Mouse (Mus musculus) heart, adult 2 months (tissue): ENCODE data around the gene Klf8. TPM values are rescaled to one million over a fixed set of nuclear protein-coding genes. Genes with fewer than 3 reads are reported as not detected.

Source experiments
- DNase-seq, 2 experiments: peaks; one replicate each; pipeline ENCODE4 v3.0.0; 2021
- H3K27ac ChIP-seq: fragments of 200-600 bp; 2 replicates; pipeline ENCODE4 v1.8.1; 2022
- H3K27me3 ChIP-seq: fragments of 200-500 bp; 2 replicates; pipeline ENCODE4 v1.6.1; 2012; ENCODE audit warnings: mild to moderate bottlenecking, low read length, inconsistent platforms, mixed read lengths; ENCODE audit not compliant: control insufficient read depth, insufficient read depth
- H3K36me3 ChIP-seq: fragments of 200-500 bp; 2 replicates; pipeline ENCODE4 v1.6.1; 2012; ENCODE audit warnings: low read length, inconsistent platforms; ENCODE audit not compliant: control insufficient read depth, insufficient read depth
- H3K4me1 ChIP-seq: fragments of 200-500 bp; 2 replicates; pipeline ENCODE4 v1.6.1; 2011; ENCODE audit warnings: low read length; ENCODE audit not compliant: control insufficient read depth, insufficient read depth
- H3K4me3 ChIP-seq: fragments of 200-600 bp; 2 replicates; pipeline ENCODE4 v1.8.1; 2022
- H3K79me2 ChIP-seq: fragments of 200-500 bp; replicated peaks from 2 replicates; pipeline ENCODE4 v1.6.1; 2012; ENCODE audit warnings: mild to moderate bottlenecking, inconsistent platforms, low read length, moderate library complexity, mixed read lengths; ENCODE audit not compliant: control insufficient read depth, insufficient read depth
- H3K9ac ChIP-seq: fragments of 200-500 bp; 2 replicates; pipeline ENCODE4 v1.6.1; 2012; ENCODE audit warnings: low read depth, mild to moderate bottlenecking, control low read depth, inconsistent platforms, low read length, mixed read lengths
- CTCF ChIP-seq: fragments of 200-600 bp; IDR thresholded peaks from 2 replicates; pipeline ENCODE4 v1.8.1; 2022; ENCODE audit warnings: antibody characterized with exemption, mild to moderate bottlenecking, moderate library complexity
- EP300 ChIP-seq: fragments of 200-500 bp; IDR thresholded peaks from 2 replicates; pipeline ENCODE4 v1.6.1; 2011; ENCODE audit warnings: low read depth, low read length, control low read depth; ENCODE audit not compliant: insufficient read depth
- POLR2A ChIP-seq: fragments of 200-500 bp; IDR thresholded peaks from 2 replicates; pipeline ENCODE4 v1.6.1; 2011; ENCODE audit warnings: mild to moderate bottlenecking, low read depth, low read length, control low read depth; ENCODE audit not compliant: insufficient read depth
- WGBS: fragments of 180-500 bp; shearing (Covaris S2); methylation state at CpG from one replicate; pipeline ENCODE4 v1.1.7; 2018; 5-methylcytosine and 5-hydroxymethylcytosine counted together
- intact Hi-C: fragments of 180-260 bp; cut with DNase I; formaldehyde crosslinking; loops from one replicate; pipeline ENCODE4 v1.15.1; 2025
- polyA plus RNA-seq: library from polyadenylated mRNA; depleted of rRNA; stranded (reverse); fragments of >200 nt; gene quantifications from 2 replicates; pipeline ENCODE4 v1.2.3, GENCODE M21; 2012; rRNA removed
- total RNA-seq, 2 experiments: library from RNA; stranded (reverse); gene quantifications; 2 replicates each; pipeline ENCODE4 v1.2.3; 2021

The Klf8 gene
- total and polyA plus RNA-seq, 3 experiments: 0.13 to 0.21 (median 0.20) TPM

- TF ChIP-seq EP300 (no peak), CTCF (no peak), POLR2A (no peak)
- no peak for DNase-seq
- no peak overlapping the region for H3K4me3 ChIP-seq
- H3K79me2 ChIP-seq: no peaks in the 10 kb centered on the region
- no peak overlapping the region for H3K9ac ChIP-seq
- H3K36me3 ChIP-seq: no peaks in the 10 kb centered on the region
- no peaks in the 10 kb centered on the region for H3K27me3 ChIP-seq
- H3K4me1 ChIP-seq: no peaks in the 10 kb centered on the region
- intact Hi-C loops: no loop called here
- WGBS: 62% methylated on average over 3 of the region's 3 CpGs
- H3K27ac ChIP-seq: no peak overlapping the region
Observed at GRCm38 (mm10) chrX:153381753-153382152, 144.5 kb downstream of the Klf8 start.

GRCm38 (mm10) chrX:153389291-153389690 is 152.0 kb downstream of the Klf8 start:
- Histone ChIP-seq H3K4me1 (no peaks in the 10 kb centered on the region), H3K27me3 (no peaks in the 10 kb centered on the region), H3K9ac (no peak overlapping the region), H3K36me3 (no peaks in the 10 kb centered on the region), H3K27ac (no peak overlapping the region), H3K4me3 (no peak overlapping the region), H3K79me2 (no peaks in the 10 kb centered on the region)
- TF ChIP-seq EP300: no peak
- TF ChIP-seq CTCF: peak; percentile 77
- DNase-seq: no peak
- intact Hi-C loops: loop anchor here (1.0 to 5.0 kb wide), 3 partner anchors 118 to 330 kb away; no protein-coding TSS in a partner anchor
- WGBS: 31% methylated on average over 2 of the region's 2 CpGs

GRCm38 (mm10) chrX:153417067-153417466 is 179.8 kb downstream of the Klf8 start:
- DNase-seq: no peak

GRCm38 (mm10) chrX:153433659-153434293 is 196.5 kb downstream of the Klf8 start:
- Histone ChIP-seq H3K79me2 (no peaks in the 10 kb centered on the region), H3K4me1 (no peaks in the 10 kb centered on the region), H3K27me3 (no peaks in the 10 kb centered on the region), H3K9ac (no peak overlapping the region), H3K4me3 (no peak overlapping the region), H3K36me3 (no peaks in the 10 kb centered on the region), H3K27ac (no peak overlapping the region)
- WGBS: 41% methylated on average over 5 of the region's 5 CpGs
- no peak for DNase-seq
- TF ChIP-seq EP300 (no peak), CTCF (no peak), POLR2A (no peak)
- intact Hi-C loops: no loop called here

More at GRCm38 (mm10) chrX:153417067-153417466, 179.8 kb downstream of the Klf8 start:
- intact Hi-C loops: no loop called here
- WGBS: 51% methylated on average over 5 of the region's 5 CpGs
- H3K27me3 ChIP-seq: no peaks in the 10 kb centered on the region
- no peak overlapping the region for H3K27ac ChIP-seq
- H3K4me3 ChIP-seq: no peak overlapping the region
- H3K4me1 ChIP-seq: no peaks in the 10 kb centered on the region
- no peaks in the 10 kb centered on the region for H3K79me2 ChIP-seq
- no peaks in the 10 kb centered on the region for H3K36me3 ChIP-seq
- TF ChIP-seq CTCF (no peak), EP300 (no peak), POLR2A (no peak)
- H3K9ac ChIP-seq: no peak overlapping the region

GRCm38 (mm10) chrX:153439573-153439972 is 202.3 kb downstream of the Klf8 start:
- Histone ChIP-seq H3K4me1 (no peaks in the 10 kb centered on the region), H3K36me3 (no peaks in the 10 kb centered on the region), H3K4me3 (no peak overlapping the region), H3K79me2 (no peaks in the 10 kb centered on the region), H3K27ac (no peak overlapping the region), H3K9ac (no peak overlapping the region), H3K27me3 (no peaks in the 10 kb centered on the region)
- intact Hi-C loops: no loop called here
- TF ChIP-seq EP300: no peak
- no peak for DNase-seq

- H3K9ac ChIP-seq: no peak overlapping the region
- WGBS: 74% methylated on average over 3 of the region's 3 CpGs
- TF ChIP-seq CTCF (no peak), POLR2A (no peak), EP300 (no peak)
- H3K27me3 ChIP-seq: no peaks in the 10 kb centered on the region
- H3K79me2 ChIP-seq: no peaks in the 10 kb centered on the region
- DNase-seq: no peak
- H3K27ac ChIP-seq: no peak overlapping the region
- H3K4me1 ChIP-seq: no peaks in the 10 kb centered on the region
- no peak overlapping the region for H3K4me3 ChIP-seq
- intact Hi-C loops: no loop called here
- no peaks in the 10 kb centered on the region for H3K36me3 ChIP-seq
Observed at GRCm38 (mm10) chrX:153440018-153440417, 202.8 kb downstream of the Klf8 start.

Other genes starting within 250 kb of the Klf8 start
- gene Usp51, start 231.0 kb upstream of the Klf8 start, total RNA-seq: not detected
- gene Usp51, start 231.0 kb upstream of the Klf8 start, polyA plus RNA-seq: 0.15 TPM in 1 of 2 replicates, not detected in the other
- gene Mageh1, start 199.9 kb upstream of the Klf8 start, total RNA-seq: 10 to 100 TPM; 10.3 to 10.9 TPM
- 4.0 and 5.7 TPM in 2 replicates for gene Mageh1, start 199.9 kb upstream of the Klf8 start, polyA plus RNA-seq
- gene Foxr2, start 118.7 kb upstream of the Klf8 start, total RNA-seq: not detected
- gene Foxr2, start 118.7 kb upstream of the Klf8 start, polyA plus RNA-seq: not detected in 2 replicates
- gene Rragb, start 97.5 kb upstream of the Klf8 start, total RNA-seq: 1 to 10 TPM; 3.6 to 4.0 TPM
- gene Rragb, start 97.5 kb upstream of the Klf8 start, polyA plus RNA-seq: 2.0 and 3.5 TPM in 2 replicates